Mouse (Mus musculus) heart, adult 2 months (tissue): ENCODE measurements around the gene H1f0.

Experiments used
- CTCF ChIP-seq: fragments of 200-600 bp; IDR thresholded peaks from 2 replicates; pipeline ENCODE4 v1.8.1; 2022; ENCODE audit warnings: antibody characterized with exemption, mild to moderate bottlenecking, moderate library complexity
- EP300 ChIP-seq: fragments of 200-500 bp; IDR thresholded peaks from 2 replicates; pipeline ENCODE4 v1.6.1; 2011; ENCODE audit warnings: low read depth, low read length, control low read depth; ENCODE audit not compliant: insufficient read depth
- POLR2A ChIP-seq: fragments of 200-500 bp; IDR thresholded peaks from 2 replicates; pipeline ENCODE4 v1.6.1; 2011; ENCODE audit warnings: mild to moderate bottlenecking, low read depth, low read length, control low read depth; ENCODE audit not compliant: insufficient read depth

- TF ChIP-seq POLR2A: no peak
- no peak for TF ChIP-seq CTCF
- TF ChIP-seq EP300: no peak
Observed at GRCm38 (mm10) chr15:79013382-79013781, 14.9 kb upstream of the H1f0 start.
